21 mouse cellular contexts compared by ENCODE assay signal in genomic region chr13:20130731-20131130, GRCm38 (mm10).
"Had no signal": no experiment of that assay in that cellular context is flagged by ENCODE, and none has a peak within 500 bp of the region (broad histone marks: within the 10 kb centered on the region; RNA-seq: fewer than 3 reads in every experiment).

No protein-coding gene starts in this region.

- DNase-seq: forebrain, postnatal 0 days; gastrocnemius, postnatal 14 days; heart, adult 18-20 months; heart, postnatal 10 days; heart, postnatal 36 days; kidney, adult 11 months; kidney, adult 9 months; kidney, postnatal 14 days; kidney, postnatal 36 days; layer of hippocampus, adult 9-11 months; layer of hippocampus, postnatal 36 days; left cerebral cortex, postnatal 4 days had no signal

- H3K4me2 ChIP-seq: heart, embryonic 12.5 days; hindbrain, embryonic 13.5 days; hindbrain, embryonic 15.5 days; kidney, embryonic 15.5 days; limb, embryonic 13.5 days; limb, embryonic 15.5 days had no signal

- H3K27ac ChIP-seq: heart, embryonic 10.5 days; hindbrain, embryonic 13.5 days; hindbrain, embryonic 15.5 days; hindbrain, postnatal 0 days; kidney, embryonic 15.5 days; kidney, postnatal 0 days; limb, embryonic 13.5 days; limb, embryonic 15.5 days had no signal

- H3K4me3 ChIP-seq: heart, embryonic 10.5 days; heart, embryonic 12.5 days; hindbrain, embryonic 13.5 days; hindbrain, embryonic 15.5 days; kidney, embryonic 15.5 days; limb, embryonic 13.5 days; limb, embryonic 15.5 days had no signal

- ATAC-seq: forebrain, postnatal 0 days; hindbrain, postnatal 0 days had no signal

- H3K9ac ChIP-seq: forebrain, postnatal 0 days; heart, embryonic 12.5 days; hindbrain, embryonic 13.5 days; hindbrain, embryonic 15.5 days; kidney, embryonic 15.5 days; limb, embryonic 13.5 days; limb, embryonic 15.5 days had no signal

- H3K36me3 ChIP-seq: heart, embryonic 10.5 days; heart, embryonic 12.5 days; hindbrain, embryonic 13.5 days; hindbrain, embryonic 15.5 days; kidney, embryonic 15.5 days; limb, embryonic 13.5 days; limb, embryonic 15.5 days had no signal

- H3K9me3 ChIP-seq: heart, embryonic 10.5 days; heart, embryonic 12.5 days; hindbrain, embryonic 13.5 days; hindbrain, embryonic 15.5 days; kidney, embryonic 15.5 days; limb, embryonic 13.5 days; limb, embryonic 15.5 days had no signal

- H3K27me3 ChIP-seq: heart, embryonic 12.5 days; hindbrain, embryonic 13.5 days; hindbrain, embryonic 15.5 days; kidney, embryonic 15.5 days; limb, embryonic 13.5 days; limb, embryonic 15.5 days had no signal
